Mouse (Mus musculus): ENCODE results near the gene Fbxo42.

Fbxo42 gene

DNA sequence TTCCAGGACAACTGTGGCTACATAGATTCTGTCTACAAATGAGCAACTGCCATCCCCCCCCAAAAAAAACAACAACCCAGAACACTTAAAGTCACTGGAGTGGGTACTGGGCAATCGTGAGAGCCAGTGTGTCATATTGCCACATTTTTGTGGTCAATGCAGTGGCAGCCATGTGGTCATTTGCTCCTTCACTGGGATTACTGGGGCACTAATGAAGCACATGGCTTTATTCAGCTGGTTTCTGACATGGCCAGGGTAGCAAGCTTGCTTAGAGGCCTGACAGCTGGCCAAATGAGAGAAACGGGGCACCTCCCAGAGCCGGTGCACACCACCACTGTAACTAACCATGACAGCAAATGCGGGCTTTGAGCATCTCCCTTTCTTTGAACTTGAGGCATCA is 30.8 kb downstream of the Fbxo42 start:
- DNase-seq: no peak

DNA sequence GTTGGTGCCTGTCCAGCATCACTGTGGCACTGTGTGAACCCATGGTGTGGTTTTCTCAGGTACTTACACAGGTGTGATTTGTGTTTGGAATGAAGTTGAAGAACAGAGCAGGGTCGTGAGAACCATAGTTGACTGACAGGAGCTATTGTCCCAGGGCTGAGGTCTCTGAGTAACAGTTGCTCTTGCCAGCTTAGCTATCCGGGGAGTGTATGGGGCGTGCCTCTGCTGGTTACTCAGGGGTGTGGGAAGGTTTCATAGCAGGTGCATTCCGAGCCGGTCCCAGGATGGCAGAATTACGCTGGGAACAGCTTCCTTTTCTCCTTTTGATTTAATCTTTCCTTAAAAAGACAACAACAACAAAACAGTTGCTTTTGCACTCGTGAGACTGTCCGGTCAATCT is 33.1 kb downstream of the Fbxo42 start:
- DNase-seq: no peak

- no peak for DNase-seq
Observed at GRCm38 (mm10) chr4:141181981-141182380, 34.3 kb downstream of the Fbxo42 start.

DNA sequence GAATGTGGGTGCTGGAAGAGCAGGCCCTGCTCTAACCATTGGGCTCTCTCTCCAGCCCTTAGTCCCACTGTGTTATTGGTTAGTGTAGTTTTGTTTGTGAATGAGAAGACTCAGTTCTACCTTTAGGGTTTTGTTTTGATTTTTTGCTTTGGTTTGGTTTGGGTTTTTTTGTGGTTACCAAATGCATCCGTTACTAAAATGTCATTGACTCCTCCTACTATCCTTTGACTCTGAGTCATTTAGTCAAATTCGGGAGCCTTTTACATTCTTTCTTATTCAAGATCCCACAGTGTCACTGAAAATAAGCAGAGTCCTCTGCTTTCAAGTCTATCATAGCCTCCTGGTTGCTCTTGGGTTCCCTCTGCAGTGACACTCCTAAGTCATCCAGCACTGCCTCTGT is 36.2 kb downstream of the Fbxo42 start:
- DNase-seq: no peak

DNA sequence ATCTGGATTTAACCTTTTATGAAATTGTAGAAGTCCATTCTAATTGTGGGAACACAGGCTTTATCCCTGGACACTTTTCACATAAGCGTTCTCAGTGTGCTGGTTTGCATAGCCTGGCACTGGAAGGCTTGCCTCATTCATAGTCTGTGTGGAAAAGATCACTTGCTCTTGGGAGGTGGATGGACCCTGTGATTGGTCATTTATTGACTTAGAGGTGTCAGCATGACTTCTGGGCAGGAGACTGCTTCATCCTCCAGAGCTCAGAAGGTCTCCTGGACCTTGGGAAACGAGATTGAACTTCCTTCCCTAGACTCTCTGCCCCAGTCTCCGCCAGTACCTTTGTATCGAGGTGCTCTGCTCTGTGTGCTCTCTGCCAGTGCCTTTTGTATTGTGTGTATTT is 36.7 kb downstream of the Fbxo42 start:
- no peak for DNase-seq

DNA sequence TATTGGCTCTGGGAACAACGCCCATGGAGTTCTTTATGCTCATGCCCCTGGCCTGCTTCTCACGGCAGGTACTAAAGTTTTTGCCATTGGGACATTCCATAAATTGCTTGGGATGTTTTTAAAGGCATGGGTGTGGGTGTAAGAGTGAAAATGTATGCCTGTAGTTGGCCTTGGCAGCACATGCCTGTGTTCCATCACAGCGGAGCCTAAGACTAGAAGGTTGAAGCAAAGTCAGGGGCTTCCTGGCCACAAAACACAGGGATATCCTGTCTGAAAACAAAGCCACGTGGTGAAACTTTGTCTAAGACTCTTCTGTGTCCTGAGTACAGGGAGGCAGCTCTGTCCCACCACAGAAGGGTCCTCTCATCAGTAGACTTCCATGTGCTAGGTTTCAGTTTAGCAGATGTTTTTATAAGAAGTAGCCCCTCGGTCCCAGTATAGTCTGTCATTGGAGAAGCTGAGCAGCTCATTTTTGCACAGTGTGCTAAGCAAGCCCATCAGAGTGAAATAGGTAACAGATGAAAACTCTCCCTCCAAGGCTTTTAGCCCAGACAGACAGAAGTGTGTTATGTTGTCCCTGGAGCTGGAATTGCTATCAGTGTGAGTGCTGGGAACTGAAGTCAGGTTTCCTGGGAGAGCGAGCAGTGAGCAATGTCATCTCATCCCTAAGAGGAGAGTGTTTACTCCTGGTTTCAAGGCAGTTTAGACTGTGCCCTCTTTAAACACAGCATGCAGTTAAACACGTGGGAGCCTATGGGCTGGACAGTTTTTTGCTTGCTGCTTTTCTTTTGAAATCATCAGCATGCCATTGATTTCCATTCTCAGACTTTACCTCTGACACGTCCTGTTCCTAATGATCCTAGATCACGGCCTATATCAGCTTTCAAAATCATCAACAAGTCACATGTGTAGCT is 39.5 kb downstream of the Fbxo42 start:
- DNase-seq: no peak

DNA sequence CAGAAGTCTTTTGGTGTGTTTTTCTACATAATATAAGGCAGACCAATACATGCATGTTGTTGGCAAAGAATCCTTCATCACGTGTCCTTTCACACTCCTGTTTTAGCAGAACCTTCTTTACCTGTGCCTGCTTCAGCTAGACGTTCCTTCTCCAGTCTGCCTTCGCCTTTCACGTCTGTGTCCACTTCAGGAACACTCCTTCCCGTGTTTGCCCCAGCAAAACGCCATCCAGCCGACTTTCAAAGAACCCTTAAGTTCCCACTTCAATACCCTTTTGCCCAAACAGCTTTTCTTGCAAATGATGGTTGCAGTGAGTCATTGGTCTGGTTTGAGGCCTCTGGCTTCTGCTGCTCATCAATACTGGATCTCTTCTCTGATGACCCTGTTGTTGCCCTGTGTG is 43.6 kb downstream of the Fbxo42 start:
- no peak for DNase-seq

GRCm38 (mm10) chr4:141194553-141194952 is 46.8 kb downstream of the Fbxo42 start:
- DNase-seq: no peak

DNA sequence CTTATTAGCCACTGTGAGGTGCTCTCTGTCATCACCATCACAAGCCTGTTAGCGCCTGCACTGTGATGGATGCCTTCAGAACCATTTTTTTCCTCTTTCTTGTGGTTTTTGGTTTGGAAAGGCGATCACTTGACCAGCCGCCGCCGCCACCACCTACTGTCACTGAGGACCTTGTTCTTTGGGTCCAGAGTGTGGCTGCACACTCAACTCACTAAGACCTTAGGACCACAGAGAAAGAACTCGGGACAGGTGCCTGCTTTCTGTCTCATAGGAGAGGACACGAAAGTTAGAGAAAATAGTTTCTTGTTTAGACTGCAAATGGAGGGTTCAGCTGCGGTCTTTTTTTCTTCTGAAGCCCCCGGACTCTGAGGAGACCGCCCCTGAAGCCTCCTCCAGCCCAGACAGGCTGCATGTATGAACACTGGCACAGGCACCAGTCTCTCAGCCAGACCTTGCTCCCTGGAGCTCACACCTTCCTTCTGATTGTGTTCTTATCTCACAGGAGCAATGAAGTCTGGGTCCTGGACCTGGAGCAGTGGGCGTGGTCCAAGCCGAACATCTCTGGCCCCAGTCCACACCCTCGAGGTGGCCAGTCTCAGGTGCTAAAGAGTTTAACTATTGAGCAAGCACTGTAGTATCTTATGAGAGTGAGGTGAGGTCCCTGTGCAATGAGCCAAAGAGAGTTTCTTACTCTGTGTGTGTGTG is 49.4 kb downstream of the Fbxo42 start:
- no peak for DNase-seq

DNA sequence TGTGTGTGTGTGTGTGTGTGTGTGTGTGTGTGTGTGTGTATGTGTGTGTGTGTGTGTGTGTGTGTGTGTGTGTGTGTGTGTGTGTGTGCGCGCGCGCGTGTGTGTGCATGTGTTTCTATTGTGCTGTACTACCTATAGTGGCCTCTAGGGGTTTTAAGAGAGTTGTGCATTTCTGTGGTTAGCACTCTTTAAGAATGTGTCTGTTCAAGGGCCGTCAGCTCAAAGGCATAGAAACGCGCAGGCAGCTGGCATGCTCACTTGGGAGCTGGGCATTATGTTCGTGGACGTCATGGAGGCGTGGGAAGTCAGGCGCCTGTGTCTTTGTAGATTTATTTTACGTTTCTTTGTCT is 49.9 kb downstream of the Fbxo42 start:
- no peak for DNase-seq

- DNase-seq: peak in 1 of 2 experiments; percentile 33
Observed at GRCm38 (mm10) chr4:141200906-141201305, 53.2 kb downstream of the Fbxo42 start.

- no peak for DNase-seq
Observed at GRCm38 (mm10) chr4:141202192-141202591, 54.5 kb downstream of the Fbxo42 start.

DNA sequence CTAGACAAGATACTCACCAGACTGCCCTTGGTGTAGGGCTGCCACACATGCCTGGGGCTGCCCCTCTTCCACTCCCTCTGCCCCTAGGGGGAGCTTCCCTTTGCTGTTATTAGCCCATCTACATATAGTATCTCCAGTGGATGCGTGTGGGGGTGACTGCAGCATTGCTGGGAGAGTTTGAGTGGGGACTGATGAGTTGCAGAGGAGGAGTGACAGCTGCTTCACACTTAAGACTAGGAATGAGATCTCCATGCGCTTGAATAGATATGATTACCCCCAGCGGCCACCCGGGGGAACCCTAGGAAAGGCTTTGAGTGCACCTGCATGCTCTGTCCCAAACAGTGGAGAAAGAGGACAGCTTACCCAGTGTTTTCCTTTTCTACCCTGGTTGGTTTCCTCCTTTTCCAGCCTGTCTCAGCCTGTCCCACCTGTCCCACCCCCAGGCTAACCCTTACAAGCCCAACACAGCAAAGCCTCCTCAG is 56.9 kb downstream of the Fbxo42 start:
- peak; percentile 62 to 72 for DNase-seq

GRCm38 (mm10) chr4:141207081-141207480 is 59.4 kb downstream of the Fbxo42 start:
- DNase-seq: no peak

DNA sequence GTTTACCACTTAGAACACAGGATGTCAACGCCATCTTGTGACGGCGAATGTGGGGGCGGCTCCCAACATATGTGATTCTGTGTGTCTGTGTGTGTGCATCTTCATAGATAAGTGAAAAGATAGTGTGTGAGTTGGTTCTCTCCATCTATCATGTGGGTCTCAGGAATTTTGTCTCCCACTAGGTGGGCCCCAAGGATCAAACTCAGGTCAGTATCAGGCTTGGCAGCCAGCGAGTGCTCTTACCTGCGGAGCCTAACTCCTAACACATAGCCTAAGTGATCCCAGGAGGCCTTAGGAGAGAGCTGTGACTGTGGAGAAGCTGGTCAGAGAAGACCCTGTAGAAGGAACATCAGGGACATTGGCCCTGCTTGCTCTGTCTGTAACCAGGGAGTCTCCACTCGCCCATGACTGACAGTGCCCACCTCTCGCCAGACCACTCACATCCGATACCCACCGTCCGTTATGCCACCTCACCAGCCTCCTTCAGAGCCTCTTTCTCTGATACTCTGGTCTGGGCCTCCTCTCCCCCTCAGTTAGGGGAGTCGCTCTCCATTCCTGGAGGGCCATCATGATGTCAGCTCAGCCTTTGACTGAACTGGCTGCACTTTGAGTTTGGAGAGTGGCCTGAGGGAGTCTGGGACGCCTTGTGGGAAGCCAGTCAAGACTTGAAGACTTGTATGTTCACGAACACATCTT is 63.0 kb downstream of the Fbxo42 start:
- DNase-seq: peak in 1 of 2 experiments; percentile 21

DNA sequence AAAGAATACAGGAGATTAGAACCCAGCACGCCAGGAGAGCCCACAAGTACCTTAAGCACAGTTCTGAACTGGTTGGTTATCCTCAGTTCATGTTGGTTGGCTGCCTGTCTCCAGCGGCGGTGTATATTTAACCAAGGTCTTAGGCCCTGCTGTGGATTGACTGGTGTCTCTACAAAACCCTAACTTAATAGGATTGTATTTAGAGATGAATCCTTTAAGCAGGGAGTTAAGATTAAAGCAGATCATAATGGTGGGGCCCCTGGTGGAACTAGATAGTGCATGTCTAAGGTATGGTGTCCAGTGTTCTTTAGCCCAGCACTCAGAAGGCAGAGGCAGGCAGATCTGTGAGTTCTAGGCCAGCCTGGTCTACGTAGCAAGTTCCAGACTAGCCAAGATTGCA is 63.9 kb downstream of the Fbxo42 start:
- no peak for DNase-seq

GRCm38 (mm10) chr4:141212892-141213291 is 65.2 kb downstream of the Fbxo42 start:
- DNase-seq: no peak

GRCm38 (mm10) chr4:141213342-141213741 is 65.6 kb downstream of the Fbxo42 start:
- no peak for DNase-seq

- peak; percentile 97 to 98 for DNase-seq
Observed at GRCm38 (mm10) chr4:141213770-141214336, 66.1 kb downstream of the Fbxo42 start, which contains the start of gene Rsg1. Gene Rsg1 (plus strand): TSS chr4:141213956.

- DNase-seq: peak; percentile 42 to 64
Observed at GRCm38 (mm10) chr4:141214337-141214851, 66.7 kb downstream of the Fbxo42 start.

DNA sequence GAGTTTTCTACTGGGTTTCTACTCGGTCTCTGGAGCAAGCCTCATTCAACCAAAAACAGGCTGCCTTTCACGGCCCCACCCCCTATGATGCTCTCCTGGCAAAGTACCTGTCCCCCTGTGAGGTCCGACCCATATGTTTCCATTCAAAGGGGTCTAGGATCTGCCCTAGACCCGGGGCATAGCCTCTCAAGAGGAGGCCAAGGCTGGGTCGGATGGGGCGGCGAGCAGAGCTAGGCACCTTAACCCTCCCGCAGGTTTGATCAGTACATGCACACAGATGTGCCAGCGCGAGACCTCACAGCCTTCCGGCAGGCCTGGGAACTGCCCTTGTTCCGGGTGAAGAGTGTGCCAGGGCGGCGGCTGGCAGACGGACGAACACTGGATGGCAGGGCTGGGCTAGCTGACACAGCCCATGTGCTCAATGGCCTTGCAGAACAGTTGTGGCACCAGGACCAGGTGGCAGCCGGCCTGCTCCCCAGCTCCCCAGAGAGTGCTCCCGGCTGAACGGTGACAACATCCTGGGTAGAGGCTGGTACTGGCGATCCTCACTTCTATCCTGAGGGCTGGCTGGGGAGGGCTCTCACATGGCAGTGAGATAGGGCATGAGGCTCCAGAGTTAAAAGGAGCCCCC is 72.0 kb downstream of the Fbxo42 start:
- no peak for DNase-seq

- no peak for DNase-seq
Observed at GRCm38 (mm10) chr4:141221848-141222247, 74.1 kb downstream of the Fbxo42 start.
